Mouse (Mus musculus): ENCODE data around the gene Myo1h. TPM values are rescaled to one million over a fixed set of nuclear protein-coding genes. Genes with fewer than 3 reads are reported as not detected.

The Myo1h gene
- polyA plus RNA-seq, 2 experiments: 0.19 to 0.44 TPM

DNA sequence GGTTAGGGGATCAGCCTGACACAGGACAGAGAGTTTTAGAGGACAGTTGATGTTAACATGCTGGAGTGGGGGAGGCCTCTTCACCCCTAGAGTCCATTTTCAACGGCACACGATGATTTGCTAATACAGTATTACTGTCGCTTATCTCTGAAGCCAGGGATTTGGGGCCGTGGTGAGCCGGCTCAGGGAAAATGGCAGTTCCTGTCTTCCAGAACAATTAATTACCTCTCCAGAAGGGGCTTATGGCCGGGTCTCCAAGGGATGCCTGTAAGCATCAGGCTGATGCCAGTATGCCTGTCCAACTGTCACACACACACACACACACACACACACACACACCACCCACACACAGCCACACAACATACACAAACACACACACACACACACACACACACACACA is 6.6 kb upstream of the Myo1h start:
- TF ChIP-seq EP300 (IDR thresholded peaks at IDR 0.05; ENCODE audit: low read depth) (no peak), CTCF (IDR thresholded peaks at IDR 0.05; ENCODE audit: low read depth) (no peak)
- WGBS (ENCODE audit: insufficient replicate concordance): 34% methylated on average over 6 of the region's 6 CpGs
- Histone ChIP-seq H3K36me3 (replicated peaks; ENCODE audit: control insufficient read depth, insufficient read depth, low read depth) (no peaks in the 10 kb centered on the region), H3K4me3 (ENCODE audit: insufficient read depth in 1 of 2, low read depth in 2 of 2, low read length in 2 of 2) (no peak overlapping the region), H3K27me3 (ENCODE audit: control insufficient read depth, insufficient read depth, low read length) (no peaks in the 10 kb centered on the region), H3K4me2 (ENCODE audit: low read depth) (no peak overlapping the region), H3K9me3 (ENCODE audit: control insufficient read depth, low read length) (no peaks in the 10 kb centered on the region), H3K9ac (replicated peaks) (no peak overlapping the region), H3K27ac (no peak overlapping the region), H3K4me1 (replicated peaks; ENCODE audit: control insufficient read depth in 2 of 2, insufficient read depth in 2 of 2, low read length in 1 of 2) (no peaks in the 10 kb centered on the region)
- ATAC-seq (ENCODE audit: insufficient read depth) (no peak), DNase-seq (ENCODE audit: low read depth in 3 of 3, low spot score in 3 of 3) (no peak)

DNA sequence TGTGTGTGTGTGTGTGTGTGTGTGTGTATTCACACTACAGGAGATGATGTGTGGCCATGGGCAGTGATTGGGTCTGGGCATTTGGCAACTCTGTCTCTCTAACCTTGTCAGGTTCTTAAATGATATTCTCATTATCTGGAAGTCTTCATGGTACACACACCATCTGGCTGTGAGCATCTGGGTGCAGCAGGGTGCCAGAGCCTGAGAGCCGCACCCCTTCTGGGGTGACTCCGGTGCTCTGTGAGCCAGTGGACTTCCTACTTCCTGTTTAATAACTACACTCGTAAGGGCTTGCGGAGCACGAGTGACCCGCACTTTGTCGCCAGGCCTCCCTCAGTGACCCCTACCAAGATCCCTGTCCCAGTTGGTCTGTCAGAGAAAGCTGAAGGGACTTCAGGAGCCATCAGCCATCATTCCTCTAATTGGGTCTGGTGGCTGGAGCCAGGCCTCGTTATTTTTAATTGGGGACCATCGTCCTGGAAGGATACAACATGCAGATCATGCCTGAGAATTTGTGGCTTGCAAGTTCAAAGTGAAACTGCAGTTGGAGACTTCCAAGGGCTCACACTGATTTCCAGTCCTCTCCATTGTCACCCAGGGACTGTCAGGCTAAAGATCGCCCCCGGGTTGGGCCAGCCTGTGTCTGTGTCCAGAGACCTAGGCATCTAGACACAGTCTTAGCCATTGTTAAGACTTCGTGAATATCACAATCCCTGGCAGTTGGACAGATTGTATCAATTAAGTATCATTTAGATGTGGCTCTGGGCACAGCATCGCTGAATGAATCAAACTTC is 4.2 kb upstream of the Myo1h start:
- no peak overlapping the region for H3K9ac ChIP-seq (replicated peaks)
- no peaks in the 10 kb centered on the region; the same call in 1 of the 2 replicates for H3K27me3 ChIP-seq (ENCODE audit: control insufficient read depth, insufficient read depth, low read length)
- no peaks in the 10 kb centered on the region for H3K36me3 ChIP-seq (replicated peaks; ENCODE audit: control insufficient read depth, insufficient read depth, low read depth)
- no peaks in the 10 kb centered on the region for H3K4me1 ChIP-seq (replicated peaks; ENCODE audit: control insufficient read depth in 2 of 2, insufficient read depth in 2 of 2, low read length in 1 of 2)
- H3K9me3 ChIP-seq (ENCODE audit: control insufficient read depth, low read length): no peaks in the 10 kb centered on the region
- TF ChIP-seq EP300 (IDR thresholded peaks at IDR 0.05; ENCODE audit: low read depth) (no peak), CTCF (IDR thresholded peaks at IDR 0.05; ENCODE audit: low read depth) (no peak)
- no peak for ATAC-seq (ENCODE audit: insufficient read depth)
- H3K27ac ChIP-seq: no peak overlapping the region
- 55% methylated on average over 13 of the region's 13 CpGs for WGBS (ENCODE audit: insufficient replicate concordance)
- H3K4me3 ChIP-seq (ENCODE audit: insufficient read depth in 1 of 2, low read depth in 2 of 2, low read length in 2 of 2): no peak overlapping the region
- no peak for DNase-seq (ENCODE audit: low read depth in 3 of 3, low spot score in 3 of 3)
- H3K4me2 ChIP-seq (ENCODE audit: low read depth): no peak overlapping the region

DNA sequence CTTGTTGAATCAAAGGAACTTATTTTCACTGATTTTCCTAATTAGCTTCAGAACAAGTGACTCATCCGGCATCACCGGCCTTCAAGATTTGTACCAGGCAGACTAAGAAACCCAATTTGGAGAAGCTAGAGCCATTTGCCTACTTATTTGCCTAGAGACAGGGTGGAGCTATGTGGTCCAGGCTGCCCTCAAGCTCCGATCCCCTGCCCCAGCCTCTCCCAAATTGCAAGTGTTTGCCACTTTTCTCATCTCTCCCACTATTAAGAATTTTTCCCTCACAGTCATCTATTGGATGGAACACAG is 3.6 kb upstream of the Myo1h start:
- H3K36me3 ChIP-seq (replicated peaks; ENCODE audit: control insufficient read depth, insufficient read depth, low read depth): no peaks in the 10 kb centered on the region
- WGBS (ENCODE audit: insufficient replicate concordance): 75% methylated on average over 3 of the region's 3 CpGs

GRCm38 (mm10) chr5:114286102-114286501 is 2.9 kb upstream of the Myo1h start:
- Histone ChIP-seq H3K9me3 (ENCODE audit: control insufficient read depth, low read length) (no peaks in the 10 kb centered on the region), H3K4me2 (ENCODE audit: low read depth) (no peak overlapping the region), H3K4me1 (replicated peaks; ENCODE audit: control insufficient read depth in 2 of 2, insufficient read depth in 2 of 2, low read length in 1 of 2) (no peaks in the 10 kb centered on the region), H3K9ac (replicated peaks) (no peak overlapping the region), H3K4me3 (ENCODE audit: insufficient read depth in 1 of 2, low read depth in 2 of 2, low read length in 2 of 2) (no peak overlapping the region), H3K36me3 (replicated peaks; ENCODE audit: control insufficient read depth, insufficient read depth, low read depth) (no peaks in the 10 kb centered on the region), H3K27ac (no peak overlapping the region), H3K27me3 (ENCODE audit: control insufficient read depth, insufficient read depth, low read length) (no peaks in the 10 kb centered on the region; the same call in 1 of the 2 replicates)
- TF ChIP-seq CTCF (IDR thresholded peaks at IDR 0.05; ENCODE audit: low read depth) (peak; percentile 73), EP300 (IDR thresholded peaks at IDR 0.05; ENCODE audit: low read depth) (no peak)
- no peak for DNase-seq (ENCODE audit: low read depth in 3 of 3, low spot score in 3 of 3)
- WGBS (ENCODE audit: insufficient replicate concordance): 41% methylated on average over 4 of the region's 4 CpGs
- no peak for ATAC-seq (ENCODE audit: insufficient read depth)

More for the DNA sequence above, 3.6 kb upstream of the Myo1h start:
- Histone ChIP-seq H3K4me1 (replicated peaks; ENCODE audit: control insufficient read depth in 2 of 2, insufficient read depth in 2 of 2, low read length in 1 of 2) (no peaks in the 10 kb centered on the region), H3K4me3 (ENCODE audit: insufficient read depth in 1 of 2, low read depth in 2 of 2, low read length in 2 of 2) (no peak overlapping the region), H3K9me3 (ENCODE audit: control insufficient read depth, low read length) (no peaks in the 10 kb centered on the region), H3K27me3 (ENCODE audit: control insufficient read depth, insufficient read depth, low read length) (no peaks in the 10 kb centered on the region; the same call in 1 of the 2 replicates), H3K4me2 (ENCODE audit: low read depth) (no peak overlapping the region), H3K27ac (no peak overlapping the region), H3K9ac (replicated peaks) (no peak overlapping the region)
- ATAC-seq (ENCODE audit: insufficient read depth): no peak
- DNase-seq (ENCODE audit: low read depth in 3 of 3, low spot score in 3 of 3): no peak
- TF ChIP-seq EP300 (IDR thresholded peaks at IDR 0.05; ENCODE audit: low read depth) (no peak), CTCF (IDR thresholded peaks at IDR 0.05; ENCODE audit: low read depth) (no peak)

DNA sequence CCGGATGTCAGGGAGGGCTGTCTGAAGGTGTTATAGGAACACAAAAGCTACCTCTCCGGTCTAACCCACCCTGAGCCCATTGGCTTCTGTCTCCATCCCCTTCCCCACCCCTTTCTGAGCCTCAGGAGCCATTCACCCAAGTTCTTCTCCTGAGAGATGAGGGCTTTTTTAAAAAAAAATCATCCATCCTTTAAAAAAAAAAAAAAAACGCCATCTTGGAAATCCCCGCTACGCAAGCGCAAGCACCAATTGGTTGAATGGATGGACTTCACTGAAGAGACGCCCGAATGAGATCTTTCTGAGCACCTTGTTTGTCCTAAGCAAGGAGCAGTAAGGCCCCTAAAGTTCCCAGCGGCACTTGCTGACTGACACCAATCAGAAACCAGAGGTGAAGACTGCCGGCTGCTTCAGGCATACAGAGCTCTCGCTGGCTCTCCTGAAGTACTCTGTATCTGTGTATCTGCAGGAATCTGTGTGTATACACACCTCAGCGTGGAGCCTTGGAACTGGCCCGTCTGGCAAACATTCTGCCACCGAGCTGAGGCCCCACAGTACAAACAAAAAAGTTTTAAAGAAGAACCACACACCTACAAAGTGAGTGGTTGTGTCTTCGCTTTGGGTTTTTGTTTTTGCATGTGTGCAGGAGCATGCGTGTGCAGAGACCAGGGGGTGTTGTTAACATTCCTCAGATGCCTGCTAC is 1.9 kb upstream of the Myo1h start:
- DNase-seq (ENCODE audit: low read depth in 3 of 3, low spot score in 3 of 3): no peak
- Histone ChIP-seq H3K4me2 (ENCODE audit: low read depth) (no peak overlapping the region), H3K27ac (no peak overlapping the region), H3K9me3 (ENCODE audit: control insufficient read depth, low read length) (no peaks in the 10 kb centered on the region), H3K27me3 (ENCODE audit: control insufficient read depth, insufficient read depth, low read length) (no peaks in the 10 kb centered on the region; the same call in 1 of the 2 replicates), H3K36me3 (replicated peaks; ENCODE audit: control insufficient read depth, insufficient read depth, low read depth) (no peaks in the 10 kb centered on the region), H3K4me3 (ENCODE audit: insufficient read depth in 1 of 2, low read depth in 2 of 2, low read length in 2 of 2) (no peak overlapping the region), H3K9ac (replicated peaks) (no peak overlapping the region), H3K4me1 (replicated peaks; ENCODE audit: control insufficient read depth in 2 of 2, insufficient read depth in 2 of 2, low read length in 1 of 2) (no peaks in the 10 kb centered on the region)
- no peak for TF ChIP-seq CTCF (IDR thresholded peaks at IDR 0.05; ENCODE audit: low read depth)
- no peak for TF ChIP-seq EP300 (IDR thresholded peaks at IDR 0.05; ENCODE audit: low read depth)
- 62% methylated on average over 16 of the region's 16 CpGs for WGBS (ENCODE audit: insufficient replicate concordance)
- ATAC-seq (ENCODE audit: insufficient read depth): no peak

Data from liver, embryonic 14.5 days (tissue).